Comparison of ENCODE assay signal across 8 mouse cellular contexts in the genomic region with DNA sequence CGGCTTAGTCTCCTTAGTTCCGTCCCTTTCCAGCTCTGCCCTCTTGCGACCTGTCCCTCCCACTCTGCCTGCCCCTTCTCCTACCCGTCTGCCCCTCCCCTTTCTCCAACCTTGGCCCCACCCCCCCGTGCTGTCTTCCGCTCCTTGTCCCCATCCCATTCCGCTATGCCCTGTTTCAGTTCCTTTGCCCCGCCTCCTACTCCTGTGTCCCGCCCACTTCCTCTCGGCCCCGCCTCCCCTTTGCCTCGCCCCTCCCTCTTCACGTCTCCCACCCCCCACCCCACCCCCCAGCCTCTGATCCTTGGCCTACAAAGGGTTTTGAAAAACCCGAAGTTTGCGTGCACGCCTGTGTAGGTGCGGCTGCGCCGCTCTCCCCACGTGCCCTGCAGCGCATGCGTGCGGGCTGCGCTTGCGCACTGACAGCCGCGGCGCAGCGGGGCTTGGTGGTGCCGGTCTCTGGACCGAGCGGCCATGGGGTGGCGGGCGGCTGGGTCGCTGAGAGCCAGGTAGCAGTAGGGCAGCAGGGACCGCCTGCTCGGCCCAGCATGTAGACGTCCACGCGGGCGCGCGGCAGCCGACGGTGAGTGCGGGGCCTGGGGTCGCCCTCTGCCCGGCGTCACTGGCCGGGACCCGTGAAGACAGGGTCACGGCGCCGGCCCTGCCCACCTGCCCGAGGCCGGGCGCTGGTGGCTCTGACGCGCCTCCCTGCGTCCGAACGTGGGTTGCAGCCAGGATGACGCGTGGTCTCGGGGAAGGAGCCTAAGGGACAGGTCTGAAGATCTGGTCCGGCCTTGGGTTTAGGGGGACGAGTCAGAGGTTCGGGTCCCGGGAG. TPM values are rescaled to one million over a fixed set of nuclear protein-coding genes. Genes with fewer than 3 reads are reported as not detected.
A peak's percentile ranks its signal among the peaks of the same experiment; 100 is the strongest.
DNase-seq lines count a peak whose midpoint lies in the region; ATAC-seq and TF ChIP-seq lines count a peak whose summit lies in the region.

No protein-coding gene starts in this region.

- H3K9ac ChIP-seq in heart, embryonic 11.5 days (ENCODE audit: low read depth, low read length) = peak overlapping the region; percentile 82
- H3K9ac ChIP-seq in kidney, embryonic 16.5 days (replicated peaks; ENCODE audit: low read length) = peak overlapping the region; percentile 82
- peak overlapping the region; percentile 98 for H3K9ac ChIP-seq in liver, adult 2 months (ENCODE audit: low read depth, low read length)

- H3K4me3 ChIP-seq in C2C12 (ENCODE audit: insufficient read depth, poor library complexity, severe bottlenecking) (peak overlapping the region; percentile 84), myocyte (peak overlapping the region; percentile 81)
- peak overlapping the region; percentile 94 for H3K4me3 ChIP-seq in erythroblast, embryonic 14.5 days (replicated peaks)
- peak overlapping the region; percentile 57 for H3K4me3 ChIP-seq in heart, embryonic 11.5 days (ENCODE audit: low read depth, low read length)
- peak overlapping the region; percentile 84 for H3K4me3 ChIP-seq in kidney, embryonic 16.5 days (ENCODE audit: low read length)
- peak overlapping the region; percentile 85 for H3K4me3 ChIP-seq in liver, adult 2 months (ENCODE audit: insufficient read depth, low read depth, low read length)

- H3K27ac ChIP-seq in heart, embryonic 11.5 days (ENCODE audit: low read depth, low read length) = peak overlapping the region; percentile 79
- peak overlapping the region; percentile 89 for H3K27ac ChIP-seq in kidney, embryonic 16.5 days (ENCODE audit: low read length)
- H3K27ac ChIP-seq in liver, adult 2 months (replicated peaks; ENCODE audit: insufficient read depth, low read depth, low read length) = peak overlapping the region; percentile 96

- H3ac ChIP-seq in C2C12 (ENCODE audit: control insufficient read depth, insufficient read length, low read depth) (peak overlapping the region; percentile 89), myocyte (ENCODE audit: control insufficient read depth, insufficient read length) (peak overlapping the region; percentile 23)

- peak overlapping the region; percentile 84 for H3K4me2 ChIP-seq in heart, embryonic 11.5 days
- H3K4me2 ChIP-seq in kidney, embryonic 16.5 days (replicated peaks; ENCODE audit: low read depth, low read length) = peak overlapping the region; percentile 81
- H3K4me2 ChIP-seq in myocyte (ENCODE audit: low read depth) = peak overlapping the region; percentile 92

- H3K27me3 ChIP-seq in C2C12 (ENCODE audit: control insufficient read depth, insufficient read depth, insufficient read length) (no peaks in the 10 kb centered on the region), myocyte (ENCODE audit: control insufficient read depth, insufficient read depth, insufficient read length) (no peaks in the 10 kb centered on the region)
- no peaks in the 10 kb centered on the region for H3K27me3 ChIP-seq in erythroblast, embryonic 14.5 days (ENCODE audit: control insufficient read depth)
- H3K27me3 ChIP-seq in heart, embryonic 11.5 days (ENCODE audit: control insufficient read depth, insufficient read depth, low read length) = no peaks in the 10 kb centered on the region
- no peaks in the 10 kb centered on the region for H3K27me3 ChIP-seq in kidney, embryonic 16.5 days (ENCODE audit: insufficient read depth, low read length)
- H3K27me3 ChIP-seq in liver, adult 2 months (ENCODE audit: control insufficient read depth, insufficient read depth, low read length) = no peaks in the 10 kb centered on the region
- H3K27me3 ChIP-seq in splenic B cell, adult 2 months (ENCODE audit: control insufficient read depth, insufficient read depth, low read length, poor library complexity, severe bottlenecking) = no peaks in the 10 kb centered on the region

- H3K36me3 ChIP-seq in C2C12 (ENCODE audit: control insufficient read depth, insufficient read depth) = peaks cover 39% of the 10 kb centered on the region
- H3K36me3 ChIP-seq in erythroblast, embryonic 14.5 days (ENCODE audit: control insufficient read depth) = peaks cover 32% of the 10 kb centered on the region
- peaks cover 2% of the 10 kb centered on the region; the same call in 1 of the 2 replicates for H3K36me3 ChIP-seq in heart, embryonic 11.5 days (ENCODE audit: control insufficient read depth, insufficient read depth, low read length)
- H3K36me3 ChIP-seq in kidney, embryonic 16.5 days (ENCODE audit: insufficient read depth, low read length) = peaks cover 19% of the 10 kb centered on the region
- peaks cover under 1% of the 10 kb centered on the region; the same call in 1 of the 2 replicates for H3K36me3 ChIP-seq in liver, adult 2 months (ENCODE audit: control insufficient read depth, insufficient read depth, low read length)
- peaks cover 22% of the 10 kb centered on the region for H3K36me3 ChIP-seq in myocyte (ENCODE audit: control insufficient read depth, insufficient read depth)
- peaks cover 2% of the 10 kb centered on the region; the same call in 1 of the 2 replicates for H3K36me3 ChIP-seq in splenic B cell, adult 2 months (ENCODE audit: control insufficient read depth, insufficient read depth, low read length, poor library complexity, severe bottlenecking)

- H3K4me1 ChIP-seq in erythroblast, embryonic 14.5 days (ENCODE audit: control insufficient read depth) = peaks cover 45% of the 10 kb centered on the region
- H3K4me1 ChIP-seq in heart, embryonic 11.5 days (ENCODE audit: control insufficient read depth, insufficient read depth, low read length) = peaks cover 38% of the 10 kb centered on the region
- H3K4me1 ChIP-seq in kidney, embryonic 16.5 days (ENCODE audit: insufficient read depth, low read length) = peaks cover 37% of the 10 kb centered on the region
- peaks cover 50% of the 10 kb centered on the region for H3K4me1 ChIP-seq in liver, adult 2 months (ENCODE audit: control insufficient read depth, insufficient read depth, low read length)

- peak; percentile 69 for TF ChIP-seq CTCF in C2C12 (IDR thresholded peaks at IDR 0.05; ENCODE audit: control insufficient read depth, insufficient read depth, insufficient read length)
- TF ChIP-seq CTCF in brain, embryonic 14.5 days (IDR thresholded peaks at IDR 0.05; ENCODE audit: borderline replicate concordance, extremely low read depth, insufficient read depth, insufficient read length) = 0 out of 2 replicates have a peak, but pooled peaks have one; percentile 12
- peak; percentile 62 for TF ChIP-seq CTCF in liver, adult 2 months (IDR thresholded peaks at IDR 0.05; ENCODE audit: low read depth, low read length)

- peak; percentile 94 for TF ChIP-seq POLR2A in brain, embryonic 14.5 days (IDR thresholded peaks at IDR 0.05; ENCODE audit: borderline replicate concordance, extremely low read depth, insufficient read depth, insufficient read length, poor library complexity, severe bottlenecking)
- TF ChIP-seq POLR2A in liver, adult 2 months (IDR thresholded peaks at IDR 0.05; ENCODE audit: extremely low read depth, insufficient read depth, low read length) = peak; percentile 94
- TF ChIP-seq POLR2A in myocyte (IDR thresholded peaks at IDR 0.05; ENCODE audit: insufficient read length, low read depth) = peak; percentile 89

- under 1% methylated on average over 69 of the region's 69 CpGs for WGBS in heart, embryonic 11.5 days (ENCODE audit: insufficient replicate concordance)
- WGBS in kidney, embryonic 16.5 days = under 1% methylated on average over 69 of the region's 69 CpGs
- WGBS in liver, adult 2 months = under 1% methylated on average over 69 of the region's 69 CpGs

- no peaks in the 10 kb centered on the region for H3K9me3 ChIP-seq in erythroblast, embryonic 14.5 days (ENCODE audit: control insufficient read depth, low read length)
- no peaks in the 10 kb centered on the region for H3K9me3 ChIP-seq in heart, embryonic 11.5 days (replicated peaks; ENCODE audit: control insufficient read depth, low read length)
- no peaks in the 10 kb centered on the region for H3K9me3 ChIP-seq in kidney, embryonic 16.5 days (ENCODE audit: low read length)

- DNase-seq in brain, embryonic 14.5 days (ENCODE audit: low read depth) = peak; percentile 99
- peak; percentile 97 for DNase-seq in liver, adult 2 months (ENCODE audit: extremely low read depth, low read depth, low spot score)
- DNase-seq in splenic B cell, adult 2 months (ENCODE audit: low read depth, low spot score) = peak; percentile 98

- peak; percentile 95 for ATAC-seq in heart, embryonic 11.5 days (replicated peaks; ENCODE audit: insufficient number of reproducible peaks, low FRiP score, low TSS enrichment)
- ATAC-seq in kidney, embryonic 16.5 days (ENCODE audit: low FRiP score, low TSS enrichment) = peak; percentile 97

- peaks cover 50% of the 10 kb centered on the region for H3K79me2 ChIP-seq in C2C12 (ENCODE audit: control insufficient read depth, insufficient read depth)
- peaks cover 9% of the 10 kb centered on the region for H3K79me2 ChIP-seq in liver, adult 2 months (ENCODE audit: control insufficient read depth, insufficient read depth, low read length)
- peaks cover 46% of the 10 kb centered on the region for H3K79me2 ChIP-seq in myocyte (ENCODE audit: control insufficient read depth, insufficient read depth)

- peaks cover 44% of the 10 kb centered on the region for H3K79me3 ChIP-seq in C2C12 (ENCODE audit: low read depth)

TF ChIP-seq in C2C12, 6 proteins besides CTCF, POLR2A, EP300 and RAD21 (continues in another document):
- TF ChIP-seq CEBPB (IDR thresholded peaks at IDR 0.05; ENCODE audit: low read depth) = no peak
- TF ChIP-seq USF1 (IDR thresholded peaks at IDR 0.05; ENCODE audit: low read depth) = peak; percentile 84

TF ChIP-seq in myocyte, 11 proteins besides CTCF, POLR2A, EP300 and RAD21 (continues in another document):
- TF ChIP-seq TCF3 (IDR thresholded peaks at IDR 0.05; ENCODE audit: insufficient read length, low read depth) (no peak), USF1 (IDR thresholded peaks at IDR 0.05; ENCODE audit: low read depth) (peak; percentile 92)

RNA-seq across cellular contexts. Expression of gene Nadk, which starts 1.4 kb away (rescaled TPM):
- polyA plus RNA-seq in C2C12 (2012; fragmentation: generic; extraction: Trizol) = 209 TPM
- 86.2 and 100 TPM in 2 replicates for polyA plus RNA-seq in brain, embryonic 14.5 days (2012; rRNA removed)
- 1.0 and 1.9 TPM in 2 replicates for polyA plus RNA-seq in erythroblast, embryonic 14.5 days (2012)
- 57.0 and 58.6 TPM in 2 replicates for polyA plus RNA-seq in heart, embryonic 11.5 days (2014; fragmentation: Nextera tagmentation; extraction: Ambion mirVana)
- polyA plus RNA-seq in kidney, embryonic 16.5 days (2015; fragmentation: Nextera tagmentation; extraction: Ambion mirVana) = 107 and 110 TPM in 2 replicates
- total RNA-seq in liver, adult 2 months (2014; rRNA removed) = 163 and 201 TPM in 2 replicates
- 196 and 218 TPM in 2 replicates for polyA plus RNA-seq in liver, adult 2 months (2012; rRNA removed)
- 83.0 TPM for polyA plus RNA-seq in myocyte (2012; fragmentation: generic; extraction: Trizol)

RNA-seq across cellular contexts. Expression of gene Slc35e2, which starts 37.6 kb away (rescaled TPM):
- polyA plus RNA-seq in C2C12 (2012; fragmentation: generic; extraction: Trizol) (6.3 TPM), myocyte (2012; fragmentation: generic; extraction: Trizol) (3.7 TPM)
- 15.0 and 21.8 TPM in 2 replicates for polyA plus RNA-seq in brain, embryonic 14.5 days (2012; rRNA removed)
- 0.09 and 0.12 TPM in 2 replicates for polyA plus RNA-seq in erythroblast, embryonic 14.5 days (2012)
- 7.7 and 9.6 TPM in 2 replicates for polyA plus RNA-seq in heart, embryonic 11.5 days (2014; fragmentation: Nextera tagmentation; extraction: Ambion mirVana)
- 7.8 and 10.1 TPM in 2 replicates for polyA plus RNA-seq in kidney, embryonic 16.5 days (2015; fragmentation: Nextera tagmentation; extraction: Ambion mirVana)
- total RNA-seq in liver, adult 2 months (2014; rRNA removed) = 63.5 and 65.6 TPM in 2 replicates
- polyA plus RNA-seq in liver, adult 2 months (2012; rRNA removed) = 18.5 and 19.8 TPM in 2 replicates

Comparison
In these comparisons a context has a peak if more than half of its experiments do, and no peak if none do; other contexts are left out.
1. Peak in every context shown above with its lines: DNase-seq, ATAC-seq, H3K4me3 ChIP-seq and H3K27ac ChIP-seq.
2. CTCF ChIP-seq: peak in every context shown above with its lines; median percentile 69 in C2C12; 62 in liver, adult 2 months; 12 in brain, embryonic 14.5 days.
3. RNA of gene Nadk, which starts 1.4 kb away (polyA plus RNA-seq): 209 TPM in C2C12 (single experiment), 196 to 218 TPM in liver, adult 2 months, 107 to 110 TPM in kidney, embryonic 16.5 days, 86.2 to 100 TPM in brain, embryonic 14.5 days, 83.0 TPM in myocyte (single experiment) and 57.0 to 58.6 TPM in heart, embryonic 11.5 days; 1.0 to 1.9 TPM in erythroblast, embryonic 14.5 days; every median in the first group is over 10 times any median in the second.